Mouse (Mus musculus) bone marrow, adult 2 months (tissue): ENCODE results near the gene S100pbp. TPM values are rescaled to one million over a fixed set of nuclear protein-coding genes. Genes with fewer than 3 reads are reported as not detected.

Source experiments
- H3K27ac ChIP-seq: fragments of 200-500 bp; 2 replicates; pipeline ENCODE4 v1.5.1; 2012; ENCODE audit warnings: low read depth, mild to moderate bottlenecking, control low read depth, inconsistent platforms, low read length; ENCODE audit not compliant: control insufficient read depth, poor library complexity, insufficient read depth
- H3K4me1 ChIP-seq: fragments of 200-500 bp; 2 replicates; pipeline ENCODE4 v1.6.1; 2011; ENCODE audit warnings: low read length; ENCODE audit not compliant: control insufficient read depth, insufficient read depth
- H3K4me3 ChIP-seq: fragments of 200-500 bp; replicated peaks from 2 replicates; pipeline ENCODE3; 2011; ENCODE audit warnings: mild to moderate bottlenecking, low read depth, low read length, control low read depth; ENCODE audit not compliant: control insufficient read depth
- CTCF ChIP-seq: fragments of 200-500 bp; IDR thresholded peaks from 2 replicates; pipeline ENCODE4 v1.5.1; 2011; ENCODE audit warnings: low read length, control low read depth; ENCODE audit not compliant: control insufficient read depth, insufficient read depth
- POLR2A ChIP-seq: fragments of 200-500 bp; IDR thresholded peaks from 2 replicates; pipeline ENCODE4 v1.6.1; 2011; ENCODE audit warnings: low read depth, mild to moderate bottlenecking, control low read depth, low read length, borderline replicate concordance; ENCODE audit not compliant: control insufficient read depth
- WGBS: fragments of 180-500 bp; shearing (Covaris S2); methylation state at CpG from one replicate; pipeline ENCODE4 v1.1.7; 2018; 5-methylcytosine and 5-hydroxymethylcytosine counted together
- polyA plus RNA-seq: library from polyadenylated mRNA; stranded (reverse); fragments of >200 nt; gene quantifications from 2 replicates; pipeline ENCODE4 v1.2.4, GENCODE M21; 2011; ENCODE audit warnings: low replicate concordance; ENCODE audit not compliant: missing spikeins, insufficient read depth, insufficient read length

Gene S100pbp
- polyA plus RNA-seq, result 8.5 and 9.4 TPM in 2 replicates

GRCm38 (mm10) chr4:129189542-129190519 is at the start of gene S100pbp, which contains the start of gene Yars:
Gene S100pbp, minus strand, starts transcription at chr4:129189727.
Gene Yars, plus strand, starts transcription at chr4:129189760.
- under 1% methylated on average over 58 of the region's 58 CpGs for WGBS
- Histone ChIP-seq H3K4me3 (peak within 1 kb of the TSS; percentile 94), H3K27ac (peak within 1 kb of the TSS; percentile 47), H3K4me1 (peaks cover 4% of the 10 kb centered on the region)
- TF ChIP-seq POLR2A, result peak; percentile 64; the same call in 1 of the 2 replicates
- TF ChIP-seq CTCF, result no peak

- WGBS, result under 1% methylated on average over 29 of the region's 29 CpGs
- no peak overlapping the region for H3K27ac ChIP-seq
- H3K4me1 ChIP-seq, result no peaks in the 10 kb centered on the region; the same call in 1 of the 2 replicates
- H3K4me3 ChIP-seq, result no peak overlapping the region
- TF ChIP-seq POLR2A, result no peak; the same call in 1 of the 2 replicates
- TF ChIP-seq CTCF, result no peak
These were observed 49.5 kb upstream of the S100pbp start for GRCm38 (mm10) chr4:129239075-129239474.

GRCm38 (mm10) chr4:129238579-129239016 is 49.1 kb upstream of the S100pbp start:
- 18% methylated on average over 23 of the region's 23 CpGs for WGBS
- H3K27ac ChIP-seq, result no peak overlapping the region
- H3K4me3 ChIP-seq, result no peak overlapping the region
- H3K4me1 ChIP-seq, result no peaks in the 10 kb centered on the region; the same call in 1 of the 2 replicates
- TF ChIP-seq POLR2A (no peak), CTCF (no peak)

- WGBS, result 76% methylated on average over 21 of the region's 21 CpGs
- TF ChIP-seq CTCF, result no peak
- Histone ChIP-seq H3K4me3 (no peak overlapping the region), H3K27ac (no peak overlapping the region), H3K4me1 (no peaks in the 10 kb centered on the region; the same call in 1 of the 2 replicates)
These were observed 48.4 kb upstream of the S100pbp start for GRCm38 (mm10) chr4:129237843-129238441.

GRCm38 (mm10) chr4:129236236-129236813 is 46.8 kb upstream of the S100pbp start:
- Histone ChIP-seq H3K4me1 (no peaks in the 10 kb centered on the region; the same call in 1 of the 2 replicates), H3K4me3 (no peak overlapping the region), H3K27ac (no peak overlapping the region)
- no peak for TF ChIP-seq CTCF
- TF ChIP-seq POLR2A, result no peak
- WGBS, result 66% methylated on average over 8 of the region's 8 CpGs

GRCm38 (mm10) chr4:129235147-129235546 is 45.6 kb upstream of the S100pbp start:
- no peak overlapping the region for H3K27ac ChIP-seq
- no peaks in the 10 kb centered on the region; the same call in 1 of the 2 replicates for H3K4me1 ChIP-seq
- 55% methylated on average over 3 of the region's 3 CpGs for WGBS
- TF ChIP-seq POLR2A, result no peak
- TF ChIP-seq CTCF, result no peak
- H3K4me3 ChIP-seq, result no peak overlapping the region

- no peak overlapping the region for H3K4me3 ChIP-seq
- 16% methylated on average over 7 of the region's 7 CpGs for WGBS
- no peak overlapping the region for H3K27ac ChIP-seq
- TF ChIP-seq CTCF, result no peak
- TF ChIP-seq POLR2A, result no peak
- H3K4me1 ChIP-seq, result no peaks in the 10 kb centered on the region; the same call in 1 of the 2 replicates
These were observed 45.0 kb upstream of the S100pbp start for GRCm38 (mm10) chr4:129234488-129234887.
